Mouse (Mus musculus) spleen, postnatal 36 days (tissue): Measurements from ENCODE around the gene Enox1.

Experiments
- DNase-seq, 2 experiments: peaks; one replicate each; pipeline ENCODE4 v3.0.0; 2022; ENCODE audit warnings: low spot score in 2 of 2, mixed read lengths in 1 of 2

Gene Enox1

DNA sequence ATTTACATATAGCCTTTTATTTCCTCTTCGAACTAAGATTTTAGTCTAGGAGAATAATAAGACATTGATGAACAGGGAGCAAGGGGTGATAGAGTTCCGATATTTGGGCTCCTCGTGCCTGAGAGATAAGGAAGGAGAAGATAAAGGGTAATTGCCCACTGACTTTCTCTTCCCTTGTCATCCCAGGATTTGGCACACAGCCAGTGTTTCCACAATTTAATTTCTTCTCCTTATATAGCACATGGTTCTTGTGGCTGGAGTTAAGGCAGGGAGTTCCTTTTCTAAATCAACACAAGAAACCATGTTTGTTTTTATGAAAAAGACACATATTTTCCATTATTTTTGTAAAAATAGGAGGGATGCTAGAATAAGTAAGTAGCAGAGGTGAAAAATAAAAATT lies 299.5 kb downstream of the Enox1 start:
- no peak for DNase-seq

DNA sequence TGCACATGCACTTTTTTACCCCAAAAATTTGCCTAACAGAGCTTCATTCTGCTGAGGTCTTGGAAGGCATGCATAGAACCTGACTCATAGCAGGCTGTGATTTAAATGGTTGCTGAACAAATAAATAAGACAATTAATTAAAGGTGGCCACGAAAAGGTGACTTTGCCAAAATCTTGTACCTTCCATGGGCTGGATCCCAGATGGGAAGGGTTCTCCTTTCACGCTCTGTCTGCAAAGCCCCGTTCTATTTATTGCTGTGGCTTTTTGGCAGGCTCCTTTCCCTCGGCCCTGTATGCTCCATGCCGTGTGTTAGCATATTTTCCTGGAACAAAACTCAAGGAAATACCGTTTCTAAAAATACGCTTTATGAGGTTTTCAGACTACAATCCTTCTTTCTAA lies 300.3 kb downstream of the Enox1 start:
- DNase-seq = no peak

DNA sequence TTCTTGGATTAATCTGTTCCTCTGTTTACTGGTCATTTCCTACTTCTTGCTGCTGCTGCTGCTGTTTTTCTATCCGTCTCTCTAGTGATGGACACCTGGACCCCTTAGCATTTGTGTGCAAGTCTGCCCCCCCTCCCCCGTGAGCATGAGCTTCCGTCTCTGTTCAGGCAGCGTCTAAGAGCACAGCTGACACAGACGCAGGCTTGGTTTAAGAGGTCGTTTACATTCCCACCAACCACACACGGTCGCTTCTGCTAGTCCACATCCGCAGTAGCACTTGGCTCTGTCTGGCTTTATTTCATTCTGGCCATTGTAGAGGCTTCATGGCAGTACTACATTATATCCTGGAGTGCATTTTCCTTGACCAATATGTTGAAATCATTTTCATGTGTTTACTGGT lies 301.7 kb downstream of the Enox1 start:
- no peak for DNase-seq

DNA sequence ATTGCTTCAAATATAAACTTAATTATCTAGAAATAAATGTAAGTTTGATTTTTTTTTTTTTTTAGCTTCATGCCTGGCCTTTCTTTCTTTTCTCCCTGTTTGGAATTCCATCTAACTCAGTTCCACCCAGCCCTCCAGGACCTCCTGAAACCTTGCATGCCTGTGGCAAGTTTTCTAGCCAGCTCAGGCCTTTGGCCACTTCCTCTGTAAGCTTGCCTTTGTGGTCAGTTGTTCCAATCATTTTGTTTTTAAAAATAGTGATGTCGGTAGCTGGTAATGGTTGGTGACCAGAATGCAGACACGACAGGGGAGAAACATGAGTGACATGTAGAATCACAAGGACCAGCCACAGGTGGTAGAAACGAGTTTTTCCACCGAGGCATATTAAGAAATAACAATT lies 307.4 kb downstream of the Enox1 start:
- no peak for DNase-seq

DNA sequence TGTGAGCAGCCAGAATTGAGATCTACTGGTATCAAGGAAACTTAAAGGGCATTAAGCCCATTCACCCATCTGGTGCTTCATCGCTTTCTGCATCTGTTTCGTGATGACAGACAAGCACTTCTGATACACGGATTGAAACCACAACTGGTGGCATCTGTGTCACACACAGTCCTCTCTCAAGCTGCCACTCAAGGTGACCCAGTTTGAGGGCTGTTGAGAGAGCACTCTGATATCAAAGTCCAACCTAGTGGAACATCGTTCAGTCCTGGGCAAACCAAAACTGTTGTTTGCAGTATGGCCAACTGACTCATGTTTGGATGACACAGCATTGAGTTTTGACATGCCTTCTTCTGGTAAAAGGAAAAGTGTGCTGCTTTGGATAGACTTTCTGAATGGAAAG lies 308.2 kb downstream of the Enox1 start:
- no peak for DNase-seq

GRCm38 (mm10) chr14:77470577-77470976 lies 314.0 kb downstream of the Enox1 start:
- DNase-seq = no peak

- no peak for DNase-seq
These were observed 316.9 kb downstream of the Enox1 start for GRCm38 (mm10) chr14:77473501-77473900.

DNA sequence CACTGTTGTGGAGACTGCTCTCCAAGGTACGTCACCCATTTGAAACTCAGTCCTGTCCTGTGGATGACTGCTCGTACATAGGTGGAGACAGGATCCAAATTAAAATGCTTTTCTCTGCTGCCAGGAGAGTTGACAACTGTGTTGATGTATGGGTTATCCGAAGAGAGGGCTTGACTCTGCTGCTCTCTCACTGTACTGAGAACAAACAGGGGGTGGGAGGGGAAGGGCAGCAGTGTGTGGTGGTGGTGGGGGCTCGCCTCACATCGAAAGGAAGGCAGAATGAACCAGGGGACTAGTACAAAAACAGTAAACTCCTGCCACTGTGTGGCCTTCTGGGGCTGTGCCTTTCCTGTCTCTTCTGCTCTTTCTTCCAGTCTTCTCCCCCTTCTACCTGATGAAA lies 317.5 kb downstream of the Enox1 start:
- DNase-seq = no peak

- no peak for DNase-seq
These were observed 318.7 kb downstream of the Enox1 start for GRCm38 (mm10) chr14:77475134-77475820.

DNA sequence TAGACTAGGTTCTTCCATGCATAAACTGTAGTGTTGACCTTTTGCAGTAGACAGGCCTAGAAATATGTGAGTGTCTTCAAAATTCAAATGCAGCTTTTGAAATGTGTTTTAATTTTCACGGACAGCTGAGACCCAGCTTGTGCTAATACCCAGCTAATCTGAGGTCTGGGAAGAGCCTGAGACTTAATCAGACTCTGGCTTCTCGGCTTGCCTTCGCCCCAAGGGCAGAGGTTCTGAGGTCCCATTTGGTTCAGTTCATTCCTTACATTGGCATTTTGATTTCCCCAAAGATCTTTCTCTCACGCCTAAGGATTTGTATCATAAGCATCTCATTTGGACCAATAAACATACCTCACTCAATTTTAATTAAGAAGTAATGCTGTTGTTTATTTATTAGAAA lies 321.1 kb downstream of the Enox1 start:
- no peak for DNase-seq

DNA sequence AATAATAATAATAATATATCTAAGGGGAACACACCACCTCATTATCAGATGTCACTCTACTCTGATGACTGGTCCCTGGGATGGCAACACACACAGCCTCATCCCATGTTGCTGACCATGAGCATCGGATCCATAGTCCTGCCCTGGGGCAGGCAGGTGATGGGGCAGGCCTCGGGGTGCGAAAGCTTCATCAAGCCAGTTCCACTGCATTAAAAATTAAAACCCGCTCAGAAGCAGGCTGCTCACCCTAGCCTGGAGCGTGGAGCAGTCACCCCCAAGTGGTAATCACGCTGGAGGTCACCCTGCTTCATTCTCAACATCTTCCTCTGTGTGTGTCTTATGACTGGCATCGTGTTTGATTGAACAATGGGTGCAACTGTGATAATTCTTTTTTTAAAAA lies 321.6 kb downstream of the Enox1 start:
- DNase-seq = no peak

GRCm38 (mm10) chr14:77478692-77479091 lies 322.1 kb downstream of the Enox1 start:
- DNase-seq = no peak

- no peak for DNase-seq
These were observed 326.5 kb downstream of the Enox1 start for GRCm38 (mm10) chr14:77483076-77483475.

- no peak for DNase-seq
These were observed 328.4 kb downstream of the Enox1 start for GRCm38 (mm10) chr14:77484951-77485447.

DNA sequence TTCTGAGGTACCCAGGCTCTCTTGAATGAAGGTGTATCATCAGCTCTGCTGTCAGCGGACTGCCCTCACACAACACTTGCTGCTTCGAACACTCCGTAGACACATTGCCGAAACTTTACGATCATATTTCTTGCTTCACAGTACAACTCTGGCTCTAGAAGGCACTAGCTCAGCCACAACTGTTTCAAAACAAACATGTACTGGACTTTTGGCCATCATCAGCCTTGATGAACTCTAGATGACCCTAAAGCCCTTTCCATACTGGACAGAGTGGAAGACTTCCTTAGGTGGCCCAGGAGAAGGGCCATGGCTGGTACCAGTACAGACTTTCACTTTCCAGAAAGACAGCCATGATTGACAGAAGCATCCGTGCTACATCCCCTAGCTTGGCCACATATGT lies 334.1 kb downstream of the Enox1 start:
- DNase-seq = no peak

DNA sequence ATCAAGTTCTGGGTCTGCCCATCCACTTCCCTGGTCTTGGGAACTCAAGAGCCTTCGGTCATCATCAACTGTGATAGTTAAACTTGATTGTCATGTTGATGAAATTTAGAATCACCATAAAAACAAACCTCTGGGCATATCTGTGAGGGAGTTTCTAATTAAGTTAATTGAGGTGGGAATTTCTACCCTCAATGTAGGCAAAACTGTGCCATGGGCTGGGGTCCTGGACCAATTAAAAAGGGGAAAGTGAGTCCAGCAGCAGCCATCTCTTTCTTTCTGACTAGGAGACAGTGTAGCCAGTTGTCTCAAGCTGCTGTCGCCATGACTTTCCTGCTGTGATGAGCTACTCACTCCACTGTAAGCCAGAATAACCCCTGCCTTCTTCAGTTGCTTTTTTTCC lies 335.2 kb downstream of the Enox1 start:
- no peak for DNase-seq

DNA sequence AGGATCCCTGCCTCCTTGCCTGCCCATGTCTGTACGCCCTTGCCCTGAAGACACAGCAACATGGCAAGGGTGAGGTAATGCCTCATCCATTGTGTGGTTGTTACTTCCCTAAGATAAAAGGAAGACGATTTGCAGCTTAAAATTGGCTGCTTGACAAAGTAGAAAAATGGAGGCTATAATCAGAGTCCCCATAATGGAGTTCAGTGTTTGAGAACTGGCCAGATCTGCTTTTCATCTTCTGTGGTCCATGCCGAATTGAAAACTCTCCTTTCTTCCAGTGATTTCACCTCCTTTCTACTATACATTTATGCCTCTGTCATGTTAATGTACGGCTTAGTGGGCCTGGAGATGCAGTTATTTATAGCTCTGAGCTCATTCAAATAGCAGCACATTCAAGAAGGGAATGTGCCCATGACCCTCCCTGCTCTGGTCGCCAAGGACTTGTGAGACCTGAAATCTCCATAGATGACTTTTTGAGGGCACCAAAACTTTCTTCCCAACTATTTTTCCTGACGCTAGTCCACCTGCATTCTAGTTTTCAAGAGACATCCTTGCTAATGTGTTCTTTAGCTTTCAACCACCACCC lies 343.5 kb downstream of the Enox1 start:
- no peak for DNase-seq

DNA sequence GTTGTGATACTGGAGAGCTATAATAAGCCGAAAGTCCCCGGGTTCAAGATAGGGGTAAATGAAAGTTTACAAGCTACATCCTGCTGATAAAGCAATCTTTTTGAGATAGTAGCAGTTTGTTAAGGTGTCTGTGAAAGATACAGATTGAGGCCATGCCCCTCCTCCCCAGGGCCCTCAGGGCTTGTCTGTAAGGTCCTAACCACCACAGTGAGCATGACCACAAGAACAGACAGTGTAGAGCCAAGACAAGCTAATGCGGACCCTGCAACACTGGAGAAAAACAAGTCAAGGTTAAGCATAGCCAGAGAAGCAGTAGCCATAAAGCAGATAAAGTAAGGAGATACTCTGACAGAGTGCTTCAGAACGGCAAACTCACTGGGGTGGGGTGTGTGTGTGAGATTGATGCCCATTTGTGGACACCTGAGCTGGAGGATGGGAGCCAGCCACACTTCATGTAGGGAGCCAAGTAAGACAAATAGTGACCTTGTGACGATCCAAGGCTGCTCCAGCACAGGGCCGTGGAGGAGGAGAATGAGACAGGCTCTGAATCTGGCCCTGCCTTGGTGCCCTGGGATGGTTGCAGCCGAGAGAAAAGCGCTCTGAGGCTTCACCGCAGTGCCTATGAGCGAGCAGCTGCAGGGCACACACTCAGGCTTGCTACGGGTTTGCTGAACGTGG lies 348.0 kb downstream of the Enox1 start:
- DNase-seq = no peak

- no peak for DNase-seq
These were observed 349.8 kb downstream of the Enox1 start for GRCm38 (mm10) chr14:77506341-77506740.

DNA sequence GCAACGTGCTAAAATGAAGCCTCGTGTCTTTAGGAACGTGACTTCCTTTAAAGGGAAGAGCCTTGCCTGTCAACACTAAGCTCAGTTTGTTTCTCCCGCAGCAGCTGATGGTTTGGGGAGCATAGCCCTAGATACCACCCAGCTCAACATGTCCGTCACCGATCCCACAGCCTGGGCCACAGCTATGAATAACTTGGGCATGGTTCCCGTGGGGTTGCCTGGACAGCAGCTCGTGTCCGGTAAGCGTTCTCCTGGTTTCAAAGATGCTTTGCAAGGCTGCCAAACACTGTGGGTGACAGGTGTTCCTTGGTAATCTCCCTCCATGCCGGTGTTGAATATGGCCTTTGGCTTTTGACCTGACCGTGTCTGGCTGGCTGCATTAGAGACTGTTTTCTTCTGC lies 351.5 kb downstream of the Enox1 start:
- DNase-seq = no peak

- no peak for DNase-seq
These were observed 352.5 kb downstream of the Enox1 start for GRCm38 (mm10) chr14:77509042-77509441.

- no peak for DNase-seq
These were observed 353.4 kb downstream of the Enox1 start for GRCm38 (mm10) chr14:77509924-77510323.
